26 mouse cellular contexts compared by ENCODE assay signal in the genomic region with DNA sequence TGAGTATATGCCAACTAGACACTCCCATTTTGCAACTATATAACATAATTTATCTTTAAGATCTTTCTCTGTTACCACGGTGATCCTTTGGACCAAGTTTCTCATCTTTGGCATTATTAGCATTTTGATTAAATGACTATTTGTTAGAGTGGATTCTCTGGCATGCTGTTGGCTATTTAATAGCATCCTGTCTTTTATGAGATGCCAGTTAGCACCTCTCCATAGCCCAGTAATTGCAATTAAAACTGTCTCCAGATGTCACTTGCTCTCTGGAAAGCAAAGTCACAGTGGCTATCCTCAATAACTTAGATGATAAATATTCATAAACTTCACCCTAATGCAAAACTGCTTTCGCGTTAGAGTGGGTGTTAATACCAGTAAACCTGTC.
DNase-seq lines count a peak whose midpoint lies in the region; ATAC-seq and TF ChIP-seq lines count a peak whose summit lies in the region.
"Had no signal": no experiment of that assay in that cellular context is flagged by ENCODE, and none has a peak within 500 bp of the region (broad histone marks: within the 10 kb centered on the region; RNA-seq: fewer than 3 reads in every experiment).

No protein-coding gene starts in this region.

- peak; percentile 79 for ATAC-seq in forebrain, embryonic 13.5 days
- ATAC-seq in forebrain, embryonic 11.5 days (replicated peaks; ENCODE audit: low FRiP score): no peak
- ATAC-seq in hindbrain, embryonic 12.5 days (ENCODE audit: low FRiP score): 0 out of 2 replicates have a peak, but pooled peaks have one; percentile 32
- no peak for ATAC-seq in hindbrain, embryonic 11.5 days (ENCODE audit: low FRiP score)
- ATAC-seq: hindbrain, embryonic 16.5 days; intestine, embryonic 15.5 days had no signal

- no peak overlapping the region for H3K9ac ChIP-seq in forebrain, embryonic 13.5 days
- H3K9ac ChIP-seq in forebrain, embryonic 11.5 days (ENCODE audit: low read length): no peak overlapping the region
- H3K9ac ChIP-seq in hindbrain, embryonic 12.5 days: no peak overlapping the region
- H3K9ac ChIP-seq in hindbrain, embryonic 11.5 days (ENCODE audit: low read depth, low read length): no peak overlapping the region
- H3K9ac ChIP-seq: heart, embryonic 12.5 days; heart, embryonic 15.5 days; hindbrain, embryonic 13.5 days; intestine, embryonic 15.5 days had no signal

- WGBS in forebrain, embryonic 13.5 days: 37% methylated on average over 3 of the region's 3 CpGs
- 73% methylated on average over 3 of the region's 3 CpGs for WGBS in forebrain, embryonic 11.5 days
- 77% methylated on average over 3 of the region's 3 CpGs for WGBS in hindbrain, embryonic 12.5 days
- 86% methylated on average over 3 of the region's 3 CpGs for WGBS in hindbrain, embryonic 11.5 days

- H3K4me3 ChIP-seq in forebrain, embryonic 13.5 days: no peak overlapping the region
- H3K4me3 ChIP-seq in forebrain, embryonic 11.5 days (ENCODE audit: low read depth, low read length): no peak overlapping the region
- no peak overlapping the region for H3K4me3 ChIP-seq in hindbrain, embryonic 12.5 days
- no peak overlapping the region for H3K4me3 ChIP-seq in hindbrain, embryonic 11.5 days (ENCODE audit: low read depth, low read length)
- H3K4me3 ChIP-seq: heart, embryonic 12.5 days; heart, embryonic 15.5 days; hindbrain, embryonic 13.5 days; intestine, embryonic 15.5 days had no signal

- no peak for TF ChIP-seq POLR2A in brain, embryonic 14.5 days (IDR thresholded peaks at IDR 0.05; ENCODE audit: borderline replicate concordance, extremely low read depth, insufficient read depth, insufficient read length, poor library complexity, severe bottlenecking)

- H3K27ac ChIP-seq in forebrain, embryonic 13.5 days: peak overlapping the region; percentile 49; the same call in 1 of the 2 replicates
- no peak overlapping the region for H3K27ac ChIP-seq in forebrain, embryonic 11.5 days (ENCODE audit: low read depth, low read length)
- no peak overlapping the region for H3K27ac ChIP-seq in hindbrain, embryonic 12.5 days
- no peak overlapping the region for H3K27ac ChIP-seq in hindbrain, embryonic 11.5 days (ENCODE audit: low read depth, low read length)
- H3K27ac ChIP-seq: heart, embryonic 15.5 days; hindbrain, embryonic 13.5 days; intestine, embryonic 15.5 days had no signal

- no peaks in the 10 kb centered on the region for H3K27me3 ChIP-seq in forebrain, embryonic 13.5 days
- H3K27me3 ChIP-seq in forebrain, embryonic 11.5 days (ENCODE audit: control insufficient read depth, insufficient read depth, low read length): no peaks in the 10 kb centered on the region
- H3K27me3 ChIP-seq in hindbrain, embryonic 12.5 days: no peaks in the 10 kb centered on the region
- no peaks in the 10 kb centered on the region for H3K27me3 ChIP-seq in hindbrain, embryonic 11.5 days (ENCODE audit: control insufficient read depth, insufficient read depth, low read length)
- H3K27me3 ChIP-seq: CH12.LX; heart, embryonic 12.5 days; heart, embryonic 15.5 days; hindbrain, embryonic 13.5 days; intestine, embryonic 15.5 days had no signal

- no peak for DNase-seq in forebrain, embryonic 11.5 days (ENCODE audit: low spot score)
- no peak for DNase-seq in hindbrain, embryonic 11.5 days (ENCODE audit: low spot score)
- peak; percentile 87 for DNase-seq in brain, embryonic 14.5 days (ENCODE audit: low read depth)
- DNase-seq in forelimb bud, embryonic 11.5 days (ENCODE audit: low read depth, low spot score): peak; percentile 44
- no peak for DNase-seq in cerebellum, adult 9-10 months
- DNase-seq: adrenal gland, adult 2 months; adrenal gland, postnatal 14 days; B cell, adult 2 months; cerebellum, adult 11-12 months; cerebellum, adult 8-10 months; cerebellum, postnatal 14 days; gastrocnemius, postnatal 10 days; gastrocnemius, postnatal 36 days; heart, postnatal 10 days; heart, postnatal 4 days; kidney, adult 11 months; kidney, adult 8-10 months had no signal

- H3K4me2 ChIP-seq in forebrain, embryonic 13.5 days: peak overlapping the region; percentile 4; the same call in 1 of the 2 replicates
- no peak overlapping the region for H3K4me2 ChIP-seq in forebrain, embryonic 11.5 days (ENCODE audit: low read depth, low read length, severe bottlenecking)
- H3K4me2 ChIP-seq in hindbrain, embryonic 12.5 days (replicated peaks): no peak overlapping the region
- no peak overlapping the region for H3K4me2 ChIP-seq in hindbrain, embryonic 11.5 days (replicated peaks; ENCODE audit: low read depth, low read length)
- H3K4me2 ChIP-seq: heart, embryonic 12.5 days; heart, embryonic 15.5 days; hindbrain, embryonic 13.5 days; intestine, embryonic 15.5 days had no signal

- no peaks in the 10 kb centered on the region for H3K9me3 ChIP-seq in forebrain, embryonic 13.5 days (replicated peaks)
- H3K9me3 ChIP-seq in forebrain, embryonic 11.5 days (ENCODE audit: control insufficient read depth, low read length): no peaks in the 10 kb centered on the region
- H3K9me3 ChIP-seq in hindbrain, embryonic 12.5 days (replicated peaks): no peaks in the 10 kb centered on the region
- H3K9me3 ChIP-seq in hindbrain, embryonic 11.5 days (ENCODE audit: control insufficient read depth, low read length): no peaks in the 10 kb centered on the region
- H3K9me3 ChIP-seq: G1E; heart, embryonic 12.5 days; heart, embryonic 15.5 days; hindbrain, embryonic 13.5 days; intestine, embryonic 15.5 days had no signal

- H3K36me3 ChIP-seq in forebrain, embryonic 13.5 days (ENCODE audit: poor library complexity, severe bottlenecking): no peaks in the 10 kb centered on the region; the same call in 1 of the 2 replicates
- no peaks in the 10 kb centered on the region for H3K36me3 ChIP-seq in forebrain, embryonic 11.5 days (ENCODE audit: control insufficient read depth, insufficient read depth, low read length)
- no peaks in the 10 kb centered on the region for H3K36me3 ChIP-seq in hindbrain, embryonic 12.5 days
- no peaks in the 10 kb centered on the region for H3K36me3 ChIP-seq in hindbrain, embryonic 11.5 days (ENCODE audit: control insufficient read depth, insufficient read depth, low read length)
- H3K36me3 ChIP-seq: G1E; hindbrain, embryonic 13.5 days; intestine, embryonic 15.5 days had no signal

- TF ChIP-seq CTCF in brain, embryonic 14.5 days (IDR thresholded peaks at IDR 0.05; ENCODE audit: borderline replicate concordance, extremely low read depth, insufficient read depth, insufficient read length): no peak

- H3K4me1 ChIP-seq in forebrain, embryonic 13.5 days: peaks cover 51% of the 10 kb centered on the region
- H3K4me1 ChIP-seq in forebrain, embryonic 11.5 days (replicated peaks; ENCODE audit: control insufficient read depth, insufficient read depth, low read length): 0 out of 2 replicates have a peak, but pooled peaks cover 4% of the 10 kb centered on the region
- H3K4me1 ChIP-seq in hindbrain, embryonic 12.5 days: peaks cover 16% of the 10 kb centered on the region; the same call in 1 of the 2 replicates
- H3K4me1 ChIP-seq in hindbrain, embryonic 11.5 days (replicated peaks; ENCODE audit: control insufficient read depth, insufficient read depth, low read length): no peaks in the 10 kb centered on the region
- H3K4me1 ChIP-seq: intestine, embryonic 15.5 days had no signal

Comparison
In these comparisons a context has a peak if more than half of its experiments do, and no peak if none do; other contexts are left out.
1. ATAC-seq: peak in forebrain, embryonic 13.5 days (single experiment) and hindbrain, embryonic 12.5 days (single experiment); none in forebrain, embryonic 11.5 days (single experiment) and hindbrain, embryonic 11.5 days (single experiment).
2. DNase-seq: peak in brain, embryonic 14.5 days (single experiment) and forelimb bud, embryonic 11.5 days (single experiment); none in forebrain, embryonic 11.5 days (single experiment), hindbrain, embryonic 11.5 days (single experiment) and cerebellum, adult 9-10 months (single experiment).